Mouse (Mus musculus): ENCODE measurements at regions not wholly inside any gene's neighbourhood (a gene's known extent, or its start where the extent isn't known, plus 50 kb on each side); places are given as distances from the start of the nearest gene placed in this dataset.

- intact Hi-C loops (cut with DNase I): no loop called here
Measured at GRCm38 (mm10) chr15:96774664-96775063, 75.1 kb upstream of the Slc38a2 start.

DNA sequence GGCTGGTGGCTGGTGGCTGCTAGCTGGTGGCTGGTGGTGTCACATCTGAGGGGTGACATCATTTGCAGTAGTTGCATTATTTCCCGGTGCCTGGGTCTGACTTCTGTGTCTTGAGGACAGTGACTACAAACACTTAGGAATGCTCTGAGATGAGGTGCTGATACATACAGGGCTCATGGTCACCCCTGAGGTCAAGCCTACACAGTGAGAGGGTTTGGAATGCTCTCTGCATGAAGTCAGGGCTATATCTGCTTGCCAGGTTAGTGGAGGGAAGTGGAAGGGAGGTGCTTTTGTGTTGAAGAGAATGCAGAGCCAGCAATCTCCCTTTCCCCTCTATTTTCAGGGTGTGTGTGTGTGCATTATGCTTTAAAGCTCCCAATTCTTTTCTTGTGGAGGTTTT lies 74.1 kb upstream of the Slc38a2 start:
- intact Hi-C loops (cut with DNase I): no loop called here

- intact Hi-C loops (cut with DNase I): no loop called here
Measured at GRCm38 (mm10) chr15:96772701-96773100, 73.2 kb upstream of the Slc38a2 start.

- intact Hi-C loops (cut with DNase I): no loop called here
Measured at GRCm38 (mm10) chr15:96770786-96771185, 71.3 kb upstream of the Slc38a2 start.

- intact Hi-C loops (cut with DNase I): no loop called here
Measured at GRCm38 (mm10) chr15:96770299-96770698, 70.8 kb upstream of the Slc38a2 start.

DNA sequence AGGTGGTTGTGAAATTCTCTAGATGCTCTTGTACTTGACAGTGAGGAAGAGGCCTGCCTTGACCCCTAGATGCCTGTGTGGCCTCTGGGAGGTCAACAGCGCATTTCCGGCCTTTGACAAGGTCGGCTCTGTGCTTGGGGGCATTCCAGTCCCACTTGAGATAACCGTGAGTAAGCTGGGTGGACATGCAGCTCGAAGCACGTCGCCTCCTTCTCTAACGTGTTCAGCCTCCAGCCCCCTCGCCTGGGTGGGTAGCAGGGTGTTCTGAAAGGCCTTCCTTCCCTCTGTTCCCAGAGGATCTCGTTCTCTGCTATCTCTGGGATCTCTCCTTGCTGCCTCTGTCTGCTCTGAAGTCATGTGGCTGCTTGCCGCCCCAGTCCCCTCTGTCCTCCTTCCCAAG lies 70.2 kb upstream of the Slc38a2 start:
- intact Hi-C loops (cut with DNase I): no loop called here

DNA sequence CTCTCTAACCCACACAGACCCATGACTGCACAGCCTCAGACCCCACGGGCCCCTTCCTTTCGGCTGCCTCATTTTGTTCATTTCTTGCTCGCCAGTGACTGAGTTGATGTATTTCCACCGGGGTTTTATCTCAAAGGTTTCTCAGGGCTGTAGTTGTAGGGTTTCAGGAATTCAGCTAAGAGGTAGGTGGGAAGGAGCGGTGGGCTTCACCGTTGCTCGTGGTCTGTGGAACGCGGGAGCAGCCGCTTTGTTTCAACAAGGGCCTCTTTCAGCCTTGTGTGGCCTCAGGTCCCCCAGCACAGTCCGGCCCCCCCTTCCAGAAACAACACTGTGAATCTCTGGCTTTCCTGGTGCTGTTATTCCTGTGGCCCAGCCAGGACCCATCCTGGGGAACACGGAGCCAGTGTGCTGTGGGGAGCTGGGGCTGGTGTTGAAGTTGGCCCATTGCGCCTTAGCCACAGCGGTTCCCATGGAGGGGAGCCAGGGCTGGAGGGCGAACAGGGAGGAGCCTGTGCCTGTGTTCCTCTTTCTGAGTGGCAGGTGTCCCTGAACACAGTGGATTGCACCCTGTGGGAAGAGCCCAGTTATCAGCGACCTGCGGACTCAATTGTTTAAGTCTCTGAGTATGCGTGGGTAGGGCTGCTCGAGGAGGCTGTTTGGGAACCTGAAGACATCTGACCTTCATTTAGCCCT lies 68.9 kb upstream of the Slc38a2 start:
- intact Hi-C loops (cut with DNase I): no loop called here

DNA sequence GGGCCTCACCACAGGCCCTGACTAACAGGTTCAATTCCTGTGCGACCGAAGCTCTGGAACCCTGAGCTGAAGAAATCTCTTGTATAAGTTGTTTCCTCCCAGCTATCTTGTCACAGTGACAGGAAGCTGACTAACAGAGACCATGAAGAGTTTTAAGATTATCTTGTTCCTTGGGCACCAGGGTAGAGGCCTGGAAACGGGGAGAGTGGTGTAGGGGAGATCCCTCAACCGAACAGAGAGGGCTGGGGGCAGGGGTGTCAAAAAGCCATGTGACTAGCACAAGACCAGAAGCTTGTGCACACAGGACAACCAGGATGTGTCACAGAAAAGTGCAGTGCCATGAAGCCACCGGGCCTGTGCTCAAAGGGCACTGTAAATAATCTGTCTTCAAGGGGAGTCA lies 67.7 kb upstream of the Slc38a2 start:
- intact Hi-C loops (cut with DNase I): no loop called here

- intact Hi-C loops (cut with DNase I): no loop called here
Measured at GRCm38 (mm10) chr15:96766238-96766637, 66.7 kb upstream of the Slc38a2 start.

- intact Hi-C loops (cut with DNase I): no loop called here
Measured at GRCm38 (mm10) chr15:96763611-96764010, 64.1 kb upstream of the Slc38a2 start.

DNA sequence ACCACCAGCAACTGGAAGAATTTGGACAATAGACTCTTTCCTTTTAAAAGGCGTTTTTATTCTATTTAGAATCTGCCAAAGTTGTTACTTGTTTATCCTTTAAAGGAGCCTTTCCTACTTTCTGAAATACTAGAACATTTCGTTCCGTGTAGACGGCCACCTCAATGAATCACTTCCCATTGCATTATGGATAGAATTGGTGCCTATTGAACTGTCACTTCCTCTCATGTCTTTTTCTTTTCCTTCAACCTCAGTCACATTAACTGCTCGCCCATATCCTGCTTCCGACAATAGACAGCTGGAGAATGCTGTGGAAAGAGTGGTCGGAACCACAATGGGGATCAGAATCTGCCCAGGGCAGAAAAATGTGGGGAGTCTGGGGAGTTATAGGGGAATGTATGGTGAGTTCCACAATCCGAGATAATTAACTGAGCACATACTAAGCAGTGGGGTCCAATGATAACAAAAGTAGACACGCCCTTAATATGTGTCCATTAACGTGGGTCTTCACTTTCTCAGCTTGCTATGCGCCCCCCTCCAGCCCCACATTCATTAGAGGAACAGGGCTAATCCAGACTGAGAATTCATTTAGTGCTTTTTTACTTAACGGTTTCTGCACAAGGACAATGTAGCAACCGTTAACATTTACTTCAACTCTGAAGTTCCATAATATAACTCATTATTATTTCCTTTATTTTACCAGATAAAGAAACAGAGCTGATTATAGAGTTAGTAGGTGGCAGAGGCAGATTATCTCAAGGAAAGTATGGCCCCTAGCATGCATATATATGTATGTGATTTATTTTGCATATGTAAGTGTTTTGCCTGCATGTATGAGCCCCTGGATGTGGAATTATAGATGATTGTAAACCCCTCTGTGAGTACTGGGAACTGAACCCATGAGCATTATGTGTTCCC lies 59.8 kb upstream of the Slc38a2 start:
- intact Hi-C loops (cut with DNase I): no loop called here

DNA sequence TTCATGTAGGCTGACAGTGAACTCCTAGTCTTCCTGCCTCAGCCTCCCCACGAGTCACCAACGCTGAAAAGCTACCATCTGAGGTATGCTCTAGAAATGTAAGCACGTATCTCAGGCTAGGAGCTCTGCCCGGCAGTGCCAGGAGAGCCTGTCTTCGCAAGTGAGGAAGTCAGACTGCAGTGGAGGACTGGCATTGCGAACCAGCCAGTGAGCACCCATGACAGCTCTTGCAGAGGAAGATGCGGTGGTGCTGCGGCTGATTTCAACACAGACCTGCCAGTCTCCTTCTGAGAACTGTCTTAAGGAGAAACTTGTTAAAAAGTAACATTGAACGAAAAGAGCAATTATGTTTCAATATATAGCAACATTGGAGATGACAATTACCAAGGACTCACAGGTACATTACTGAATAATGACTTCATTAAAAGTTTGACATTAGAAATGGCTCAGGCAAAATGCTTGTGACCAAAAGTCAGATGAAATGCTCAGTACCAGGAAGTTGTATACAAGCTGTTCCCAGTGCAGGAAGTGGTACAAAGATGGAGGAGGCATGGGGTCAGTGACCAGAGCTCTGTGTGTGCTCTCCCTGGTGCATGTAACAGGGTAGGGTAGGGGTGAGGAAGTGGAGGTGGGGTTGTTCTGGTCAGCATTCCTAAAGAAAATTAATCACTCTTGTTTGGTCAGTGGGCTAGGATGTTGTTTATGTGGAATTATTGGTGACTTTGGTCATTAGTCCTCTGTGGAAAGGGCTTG lies 58.1 kb upstream of the Slc38a2 start:
- intact Hi-C loops (cut with DNase I): no loop called here

DNA sequence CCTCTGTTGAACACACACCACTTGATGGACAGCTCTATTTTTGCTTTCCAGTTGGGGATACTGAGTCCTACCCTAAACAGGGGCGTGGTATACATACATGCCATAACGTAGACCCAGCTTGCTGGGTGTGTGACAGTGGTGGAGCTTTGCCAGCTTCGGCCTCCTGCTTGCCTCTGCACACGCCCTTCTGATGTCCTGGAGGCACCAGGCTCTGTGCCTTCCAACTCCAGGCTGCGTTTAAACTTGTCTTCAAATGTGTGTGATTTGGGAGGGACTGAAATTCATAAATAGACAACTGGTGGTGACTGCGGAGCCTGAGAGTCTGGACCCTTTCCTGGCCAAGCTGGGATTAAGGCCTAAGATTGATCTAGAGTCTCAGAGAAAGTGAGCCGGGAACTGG lies 56.9 kb upstream of the Slc38a2 start:
- intact Hi-C loops (cut with DNase I): no loop called here

DNA sequence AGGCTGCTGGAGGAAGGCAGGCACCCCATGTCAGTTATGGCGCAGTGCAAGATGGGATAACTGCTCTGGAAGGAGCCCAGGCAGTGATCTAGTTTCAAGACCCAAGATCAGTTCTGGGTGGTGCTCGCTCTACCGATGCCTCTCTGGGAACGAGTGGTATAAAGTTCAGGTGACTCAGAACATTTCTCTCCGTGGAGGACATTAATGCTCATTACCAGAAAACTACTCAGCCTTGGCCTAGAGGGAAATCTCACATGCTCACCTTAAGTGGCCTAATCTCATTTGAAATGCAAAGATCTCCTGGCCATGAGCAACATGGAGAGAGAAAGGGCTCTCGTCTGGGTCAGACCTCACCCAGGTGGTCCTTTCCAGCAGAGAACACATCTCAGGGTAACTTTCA lies 56.4 kb upstream of the Slc38a2 start:
- intact Hi-C loops (cut with DNase I): no loop called here

- intact Hi-C loops (cut with DNase I): no loop called here
Measured at GRCm38 (mm10) chr15:96755322-96755942, 55.9 kb upstream of the Slc38a2 start.

- intact Hi-C loops (cut with DNase I): no loop called here
Measured at GRCm38 (mm10) chr15:96754079-96754478, 54.5 kb upstream of the Slc38a2 start.

GRCm38 (mm10) chr15:96752719-96753118 lies 53.2 kb upstream of the Slc38a2 start:
- intact Hi-C loops (cut with DNase I): no loop called here

- intact Hi-C loops (cut with DNase I): no loop called here
Measured at GRCm38 (mm10) chr15:96752062-96752358, 52.5 kb upstream of the Slc38a2 start.

GRCm38 (mm10) chr15:96751243-96752061 lies 51.9 kb upstream of the Slc38a2 start:
- intact Hi-C loops (cut with DNase I): no loop called here

DNA sequence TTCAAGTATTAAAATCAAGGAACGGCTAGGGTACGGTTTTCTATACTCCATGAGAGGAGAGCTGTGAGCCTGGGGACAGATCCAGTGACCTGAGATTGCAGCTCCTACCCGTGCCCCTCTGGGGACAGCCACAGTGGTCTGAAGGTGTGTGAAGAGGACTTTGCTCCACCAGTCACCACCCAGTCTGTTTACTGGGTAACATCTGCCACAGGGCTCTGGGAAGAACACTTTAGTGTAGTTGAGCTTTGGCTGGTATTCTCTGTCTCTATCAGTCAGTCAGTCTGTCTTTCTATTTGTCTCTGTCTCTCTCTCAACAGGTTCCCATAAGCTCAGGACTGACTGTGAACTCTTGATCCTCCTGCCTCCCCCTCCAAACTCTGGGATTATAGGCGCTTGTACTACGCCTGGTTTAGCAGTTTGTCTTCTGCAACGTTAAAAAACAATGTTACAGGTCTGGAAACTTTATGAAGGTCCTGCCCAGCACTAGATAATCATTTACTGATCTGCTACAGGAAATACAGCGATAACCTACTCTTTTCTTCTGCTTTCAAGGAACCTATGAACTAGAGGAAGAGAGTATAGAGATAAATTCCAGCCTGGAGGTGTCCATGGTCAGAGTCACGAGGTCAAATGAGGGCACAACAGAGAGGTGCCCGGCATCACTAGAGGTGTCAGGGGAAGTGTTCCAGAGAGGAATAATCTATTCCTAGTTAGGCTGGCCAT lies 50.2 kb upstream of the Slc38a2 start:
- intact Hi-C loops (cut with DNase I): no loop called here

Data from adrenal gland (tissue).